Mouse (Mus musculus) lung, postnatal 4 days (tissue): ENCODE results near the gene Pcyt1b.

Source experiments
- DNase-seq, 2 experiments: peaks; one replicate each; pipeline ENCODE4 v3.0.0; 2021

Gene Pcyt1b

DNA sequence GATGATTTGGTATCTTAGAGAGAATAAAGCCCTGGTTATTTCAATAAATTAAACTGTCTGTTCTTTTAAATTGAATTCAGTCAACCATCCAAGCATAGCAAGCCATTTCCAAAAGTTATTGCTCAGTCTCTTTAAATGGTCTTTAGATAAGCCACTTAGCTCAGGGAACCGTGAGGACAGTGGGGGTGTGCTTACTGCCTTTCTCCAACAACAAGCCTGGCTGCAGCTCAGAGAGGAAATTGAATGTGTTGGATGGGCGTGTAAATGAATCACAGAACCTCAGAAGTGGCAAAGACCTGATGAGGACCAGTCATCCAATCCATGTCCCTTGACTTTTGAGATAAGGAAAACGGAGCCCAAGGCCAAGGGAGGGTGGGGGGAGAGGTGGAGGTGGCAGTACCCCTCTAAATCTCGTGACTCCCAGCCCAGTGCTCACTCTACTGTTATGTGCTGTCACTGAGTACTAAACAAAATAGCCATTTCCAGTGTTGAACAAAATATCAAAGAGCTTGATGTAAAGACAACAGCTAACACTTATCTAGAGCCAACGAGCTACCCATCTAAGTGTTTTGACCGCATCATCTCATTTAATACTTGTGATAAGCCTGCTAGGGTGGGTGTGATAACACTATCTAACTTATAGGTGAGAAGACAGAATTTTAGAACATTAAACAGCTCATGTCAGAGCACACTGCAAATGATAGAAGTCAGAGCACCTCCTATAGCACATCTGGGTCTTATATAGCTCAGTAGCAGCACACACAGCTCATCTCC is 78.5 kb downstream of the Pcyt1b start:
- DNase-seq, result no peak

DNA sequence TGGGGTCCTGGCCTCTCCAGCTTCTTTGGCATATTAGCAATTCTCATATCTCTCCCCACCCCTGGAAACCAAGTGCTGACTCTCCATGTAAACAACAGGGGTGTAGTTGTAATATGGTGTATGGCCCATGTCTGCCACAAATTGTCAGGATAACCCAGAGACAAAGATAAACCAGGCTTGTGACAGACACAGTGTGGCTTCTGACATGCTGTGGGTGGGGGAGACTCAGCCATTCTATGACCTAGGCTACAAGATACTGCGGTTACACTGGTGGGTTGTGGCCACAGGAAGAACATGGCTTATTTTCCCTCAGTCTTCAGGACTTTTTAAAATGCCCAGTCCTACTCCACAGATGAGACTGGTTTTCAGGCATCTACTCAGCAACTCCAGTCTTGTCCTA is 94.5 kb downstream of the Pcyt1b start:
- no peak for DNase-seq

DNA sequence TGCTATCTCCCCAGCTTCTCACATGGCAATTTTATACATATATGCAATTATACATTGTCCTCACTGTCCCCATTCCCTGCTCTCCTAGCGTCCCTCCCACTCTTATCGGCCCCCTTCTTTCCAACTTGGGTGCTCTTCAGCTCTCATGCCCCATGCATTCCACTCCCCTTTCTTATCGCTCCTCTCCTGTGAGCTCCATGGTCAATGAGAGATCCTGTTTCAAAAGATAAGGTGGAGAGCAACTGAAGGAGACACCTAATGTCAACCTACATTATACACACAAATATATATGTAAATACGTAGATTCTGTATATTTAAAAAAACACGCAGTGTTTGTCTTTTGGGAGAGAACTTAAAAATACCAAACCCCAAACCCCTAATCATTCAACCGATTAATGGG is 95.9 kb downstream of the Pcyt1b start:
- DNase-seq, result no peak

DNA sequence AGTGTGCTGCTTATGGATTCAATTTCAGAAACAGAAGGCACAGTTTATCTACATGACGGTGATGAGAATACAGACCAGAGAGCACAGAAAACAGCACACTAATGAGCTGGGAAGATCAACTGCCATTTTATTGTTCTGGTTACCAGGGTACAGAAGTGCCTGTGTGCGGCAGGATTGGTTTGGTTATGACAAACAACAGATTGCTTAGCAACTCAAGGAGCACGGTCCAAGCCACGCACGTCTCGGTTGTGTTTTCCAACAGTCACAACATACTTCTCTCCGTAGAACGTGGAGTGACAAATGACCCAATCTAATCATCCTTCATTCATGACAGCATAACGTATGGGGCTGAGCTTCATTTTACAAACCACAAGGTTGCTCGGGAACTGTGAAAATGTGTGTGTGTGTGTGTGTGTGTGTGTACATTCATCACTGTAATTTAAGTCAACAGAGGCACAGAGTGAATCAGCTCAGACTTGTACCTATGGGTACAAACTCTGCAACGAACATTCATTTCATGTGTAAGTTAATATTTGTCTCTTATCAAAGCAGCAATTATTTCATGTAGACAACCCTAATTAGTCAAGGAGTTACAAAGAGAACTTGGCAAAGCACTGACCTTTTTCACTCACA is 100.7 kb downstream of the Pcyt1b start:
- no peak for DNase-seq

DNA sequence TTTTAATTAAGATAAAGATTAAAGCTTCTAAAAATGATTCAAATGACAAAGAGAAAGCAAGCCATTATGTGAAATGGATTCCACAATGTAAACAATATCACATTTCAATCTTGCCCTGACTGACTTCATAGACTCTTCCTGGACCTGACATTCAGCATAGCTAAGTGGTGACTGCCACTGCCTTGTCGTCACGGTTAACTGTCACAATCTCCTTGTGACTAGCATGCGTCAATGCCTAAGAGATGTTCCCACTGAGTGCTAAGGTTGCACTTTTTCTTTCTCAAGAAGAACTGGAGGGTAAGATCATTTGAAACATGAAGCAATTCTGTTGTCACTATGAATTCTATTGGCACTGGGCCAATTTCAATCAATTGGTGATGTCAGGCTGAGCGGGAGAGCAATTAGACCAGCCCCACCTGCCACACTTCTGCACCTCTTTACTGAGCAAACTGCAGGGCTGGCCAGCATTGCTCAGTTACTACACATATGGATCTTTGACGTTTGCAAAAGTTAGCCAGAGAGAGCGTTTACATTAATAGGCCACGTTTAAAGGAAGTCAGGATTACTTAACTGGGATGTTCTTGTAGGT is 102.3 kb downstream of the Pcyt1b start:
- DNase-seq, result no peak

DNA sequence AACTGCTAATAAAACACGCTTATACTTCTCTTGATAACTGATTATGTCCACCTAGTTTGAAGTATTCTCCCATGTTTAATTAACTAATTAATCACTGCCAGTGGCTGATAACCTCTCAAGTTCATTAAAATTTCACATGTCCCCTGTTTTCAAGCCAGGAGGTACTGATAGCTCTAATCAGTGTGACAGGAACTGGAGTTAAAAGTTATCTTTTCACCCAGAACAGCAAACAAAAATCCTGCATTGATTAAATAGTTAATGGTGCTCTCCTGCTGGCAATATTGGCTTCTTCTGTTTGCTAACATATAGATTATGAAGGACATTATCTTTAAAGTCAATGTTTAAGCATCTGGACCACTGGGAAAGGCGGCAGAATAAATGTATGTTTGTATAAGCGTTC is 106.1 kb downstream of the Pcyt1b start:
- no peak for DNase-seq

DNA sequence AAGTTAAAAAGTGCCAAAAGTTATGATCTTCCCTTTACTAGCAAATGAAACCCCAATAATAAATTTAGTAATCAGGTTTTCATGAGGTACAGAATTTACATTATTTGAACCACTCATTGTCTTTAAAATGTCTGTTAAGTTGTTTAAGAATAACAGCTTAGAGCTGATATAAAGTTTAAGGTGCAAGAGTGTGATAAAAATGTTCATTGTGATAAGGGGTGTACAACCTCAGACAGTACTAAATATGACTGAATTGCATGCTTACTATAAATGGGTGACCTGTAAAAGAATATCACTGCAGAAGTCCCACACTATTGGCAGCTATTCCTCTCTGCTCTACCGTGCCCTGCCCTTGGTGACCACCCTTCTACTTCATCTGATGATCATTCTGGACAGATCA is 134.9 kb downstream of the Pcyt1b start:
- DNase-seq, result no peak

DNA sequence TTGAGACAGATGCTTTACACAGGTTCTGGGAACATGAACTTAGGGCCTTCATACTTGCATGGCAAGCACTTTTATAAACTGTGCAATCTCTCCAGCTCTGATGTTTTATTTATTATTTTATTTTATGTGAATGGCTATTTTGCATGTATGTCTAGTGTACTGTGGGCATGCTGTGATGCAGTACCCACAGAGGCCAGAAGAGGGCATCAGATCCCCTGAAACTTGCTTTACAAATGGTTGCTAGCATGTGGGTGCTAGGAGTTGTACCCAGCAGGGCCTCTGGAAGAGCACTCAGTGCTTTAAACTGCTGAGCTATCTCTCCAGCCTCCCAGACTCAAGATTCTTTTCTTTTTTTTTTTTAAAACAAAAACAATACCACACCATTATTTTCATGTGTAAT is 138.5 kb downstream of the Pcyt1b start:
- peak in 1 of 2 experiments; percentile 32 for DNase-seq
